Mouse (Mus musculus) liver, adult 2 months (tissue): Measurements from ENCODE around the gene Ocrl. TPM values are rescaled to one million over a fixed set of nuclear protein-coding genes. Genes with fewer than 3 reads are reported as not detected.

ENCODE experiments used
- DNase-seq: peaks from one replicate; pipeline ENCODE4 v3.0.0-alpha.2; 2011; ENCODE audit warnings: low read depth, low spot score; ENCODE audit errors: extremely low read depth
- H3K27ac ChIP-seq: fragments of 200-500 bp; replicated peaks from 2 replicates; pipeline ENCODE4 v1.5.1; 2012; ENCODE audit warnings: low read depth, mild to moderate bottlenecking, control low read depth, inconsistent platforms, low read length; ENCODE audit not compliant: insufficient read depth
- H3K27me3 ChIP-seq: fragments of 200-500 bp; 2 replicates; pipeline ENCODE4 v1.6.1; 2012; ENCODE audit warnings: mild to moderate bottlenecking, moderate library complexity, low read length, inconsistent platforms; ENCODE audit not compliant: control insufficient read depth, insufficient read depth
- H3K36me3 ChIP-seq: fragments of 200-500 bp; 2 replicates; pipeline ENCODE4 v1.6.1; 2012; ENCODE audit warnings: low read length, inconsistent platforms; ENCODE audit not compliant: control insufficient read depth, insufficient read depth
- H3K4me1 ChIP-seq: fragments of 200-500 bp; 2 replicates; pipeline ENCODE4 v1.6.1; 2011; ENCODE audit warnings: low read length; ENCODE audit not compliant: control insufficient read depth, insufficient read depth
- H3K4me3 ChIP-seq: fragments of 200-500 bp; 2 replicates; pipeline ENCODE4 v1.5.1; 2011; ENCODE audit warnings: low read depth, mild to moderate bottlenecking, control low read depth, low read length, moderate library complexity; ENCODE audit not compliant: insufficient read depth
- H3K79me2 ChIP-seq: fragments of 200-500 bp; 2 replicates; pipeline ENCODE4 v1.6.1; 2012; ENCODE audit warnings: inconsistent platforms, mild to moderate bottlenecking, low read length, moderate library complexity; ENCODE audit not compliant: control insufficient read depth, insufficient read depth
- H3K9ac ChIP-seq: fragments of 200-500 bp; 2 replicates; pipeline ENCODE4 v1.6.1; 2012; ENCODE audit warnings: low read depth, mild to moderate bottlenecking, control low read depth, inconsistent platforms, low read length
- CTCF ChIP-seq: fragments of 200-500 bp; IDR thresholded peaks from 2 replicates; pipeline ENCODE4 v1.5.1; 2011; ENCODE audit warnings: low read depth, low read length, control low read depth
- POLR2A ChIP-seq: fragments of 200-500 bp; IDR thresholded peaks from 2 replicates; pipeline ENCODE4 v1.6.1; 2011; ENCODE audit warnings: low read length, control low read depth; ENCODE audit not compliant: insufficient read depth; ENCODE audit errors: extremely low read depth
- WGBS: fragments of 180-500 bp; shearing (Covaris S2); methylation state at CpG from one replicate; pipeline ENCODE4 v1.1.7; 2018; 5-methylcytosine and 5-hydroxymethylcytosine counted together
- polyA plus RNA-seq: library from polyadenylated mRNA; depleted of rRNA; stranded (reverse); fragments of >200 nt; gene quantifications from 2 replicates; pipeline ENCODE4 v1.2.3, GENCODE M21; 2012; rRNA removed
- total RNA-seq: library from RNA; depleted of rRNA; stranded (reverse); fragments of >200 nt; gene quantifications from 2 replicates; pipeline ENCODE4 v1.2.3, GENCODE M21; 2014; rRNA removed

Gene Ocrl
- total and polyA plus RNA-seq, 2 experiments, result 2.6 to 3.7 TPM

DNA sequence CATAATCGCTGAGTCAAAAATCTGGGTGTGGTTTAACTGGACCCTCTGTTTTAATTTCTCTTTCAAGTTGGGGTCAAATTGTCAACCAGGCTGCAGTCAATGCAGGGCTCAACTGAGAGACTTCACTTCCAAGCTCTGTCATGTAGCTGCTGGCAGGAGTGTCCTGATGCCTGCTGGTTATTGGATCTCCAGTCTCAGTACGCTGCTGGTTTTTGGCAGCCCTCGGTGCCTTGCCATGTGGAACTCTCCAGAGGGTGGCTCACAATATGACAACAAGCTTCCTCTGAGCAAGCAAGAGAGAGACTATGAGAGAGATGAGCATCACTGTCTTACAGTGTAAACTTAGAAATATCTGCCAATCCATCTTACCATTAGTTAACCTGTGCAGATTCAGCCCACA is 99.5 kb downstream of the Ocrl start:
- no peak for DNase-seq
- Histone ChIP-seq H3K36me3 (no peaks in the 10 kb centered on the region), H3K9ac (no peak overlapping the region), H3K27ac (no peak overlapping the region), H3K4me3 (no peak overlapping the region), H3K79me2 (no peaks in the 10 kb centered on the region), H3K27me3 (no peaks in the 10 kb centered on the region), H3K4me1 (no peaks in the 10 kb centered on the region)
- 87% methylated on average over 3 of the region's 3 CpGs for WGBS
- TF ChIP-seq CTCF (no peak), POLR2A (no peak)

Other genes starting within 250 kb of the Ocrl start
- 0.13 and 0.18 TPM in 2 replicates for gene Smarca1, start 19.4 kb upstream of the Ocrl start, total RNA-seq
- gene Smarca1, start 19.4 kb upstream of the Ocrl start, polyA plus RNA-seq, result 0.04 TPM in 1 of 2 replicates, not detected in the other
- 0.07 and 0.09 TPM in 2 replicates for gene Apln, start 122.5 kb downstream of the Ocrl start, total RNA-seq
- 0.04 TPM in 1 of 2 replicates, not detected in the other for gene Apln, start 122.5 kb downstream of the Ocrl start, polyA plus RNA-seq
- gene Xpnpep2, start 196.3 kb downstream of the Ocrl start, total RNA-seq, result not detected in 2 replicates
- not detected in 2 replicates for gene Xpnpep2, start 196.3 kb downstream of the Ocrl start, polyA plus RNA-seq
- 0.83 and 1.5 TPM in 2 replicates for gene Sash3, start 234.0 kb downstream of the Ocrl start, total RNA-seq
- gene Sash3, start 234.0 kb downstream of the Ocrl start, polyA plus RNA-seq, result 0.72 and 1.4 TPM in 2 replicates